Mouse (Mus musculus) cerebellum, adult 9-10 months (tissue): ENCODE measurements around the gene Coro2a.

Source experiments
- DNase-seq: peaks from one replicate; pipeline ENCODE4 v3.0.0; 2022

Gene Coro2a

DNA sequence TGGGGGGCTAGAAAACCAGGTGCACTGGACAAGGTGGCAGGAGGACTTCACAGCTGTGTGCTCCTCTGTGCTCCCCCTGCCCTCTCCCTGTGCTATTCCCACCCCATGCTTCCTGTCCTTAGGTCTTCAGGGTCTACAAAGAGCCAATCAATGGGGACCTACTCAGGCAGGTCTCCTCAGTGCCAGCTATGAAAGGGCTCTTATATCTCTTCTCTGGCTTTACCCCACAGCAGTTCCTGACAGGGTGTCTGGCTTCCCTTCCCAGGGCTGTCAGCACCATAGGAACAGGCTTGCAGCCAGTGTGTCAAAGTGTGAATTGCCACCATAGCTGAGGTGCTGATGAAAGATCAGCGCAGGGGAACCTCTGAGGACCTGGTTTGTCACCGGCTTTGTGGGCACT is 81.5 kb downstream of the Coro2a start:
- no peak for DNase-seq

DNA sequence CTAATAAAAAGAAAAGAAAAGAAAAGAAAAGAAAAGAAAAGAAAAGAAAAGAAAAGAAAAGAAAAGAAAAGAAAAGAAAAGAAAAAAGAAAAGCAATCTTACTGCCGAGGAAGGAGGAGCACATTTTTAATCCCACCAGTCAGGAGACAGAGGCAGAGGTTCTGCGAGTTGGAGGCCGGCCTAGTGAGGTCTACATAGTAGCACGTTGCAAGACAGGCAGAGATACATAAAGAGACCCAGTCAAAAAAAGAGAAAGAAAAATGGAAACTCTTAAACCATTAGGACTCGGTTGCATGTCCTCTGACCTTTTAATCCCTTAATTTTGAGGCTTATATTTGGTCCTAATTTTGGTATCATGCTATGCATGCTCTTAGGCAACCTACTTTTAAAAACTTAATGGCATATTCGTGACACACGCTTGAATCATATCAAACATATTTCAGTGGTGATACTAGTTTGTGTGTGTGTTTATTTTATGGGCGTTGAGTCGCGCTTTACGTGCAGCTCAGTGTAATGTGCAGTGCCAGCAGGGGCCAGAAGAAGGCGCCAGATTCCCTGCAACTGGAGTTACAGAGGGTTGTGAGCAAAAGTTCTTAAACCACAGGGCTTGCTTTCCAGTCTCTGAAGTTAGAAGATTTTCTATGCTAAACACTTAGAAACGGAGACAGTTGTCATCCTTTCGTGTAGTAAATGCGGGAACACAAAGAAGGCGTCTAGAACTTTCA is 94.1 kb downstream of the Coro2a start:
- DNase-seq = peak; percentile 84

DNA sequence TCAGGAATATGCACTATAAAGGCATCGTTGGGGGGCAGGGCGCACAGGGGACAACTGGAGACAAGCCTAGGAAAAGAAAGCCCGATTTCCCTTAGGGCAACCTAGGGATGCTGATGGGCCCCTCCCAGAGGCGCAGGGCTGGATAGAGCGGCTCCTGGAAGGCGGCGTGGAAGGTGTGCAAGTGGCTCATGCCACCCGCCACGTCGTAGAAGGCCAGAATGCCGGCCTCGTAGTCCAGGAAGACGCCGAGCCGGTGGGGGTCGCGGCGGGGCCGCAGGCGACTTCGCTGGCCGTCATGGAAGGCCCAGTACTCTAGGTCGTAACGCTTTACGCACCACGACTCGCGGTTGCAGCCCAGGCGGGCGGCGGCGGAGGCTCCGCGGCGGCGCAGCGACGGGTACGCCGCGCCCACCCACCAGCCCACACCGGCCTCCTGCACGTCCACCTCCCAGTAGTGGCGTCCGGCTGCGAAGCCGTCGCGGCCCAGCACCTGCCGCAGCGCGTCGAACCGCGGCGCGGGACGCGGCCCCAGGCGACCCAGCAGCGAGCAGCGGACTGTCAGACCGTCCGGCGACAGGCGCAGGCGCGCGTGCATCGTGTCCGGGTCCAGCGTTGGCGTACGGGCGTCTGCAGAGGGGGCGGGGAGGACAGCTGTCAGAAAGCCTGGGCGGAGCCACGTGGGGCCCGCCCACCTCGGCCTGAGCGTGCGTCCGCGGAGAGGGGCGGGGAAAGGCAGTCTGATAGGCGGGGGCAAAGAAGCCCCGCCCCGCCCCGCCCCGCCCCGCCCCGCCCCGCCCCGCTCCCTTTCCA is 95.0 kb downstream of the Coro2a start:
- DNase-seq = peak; percentile 91

DNA sequence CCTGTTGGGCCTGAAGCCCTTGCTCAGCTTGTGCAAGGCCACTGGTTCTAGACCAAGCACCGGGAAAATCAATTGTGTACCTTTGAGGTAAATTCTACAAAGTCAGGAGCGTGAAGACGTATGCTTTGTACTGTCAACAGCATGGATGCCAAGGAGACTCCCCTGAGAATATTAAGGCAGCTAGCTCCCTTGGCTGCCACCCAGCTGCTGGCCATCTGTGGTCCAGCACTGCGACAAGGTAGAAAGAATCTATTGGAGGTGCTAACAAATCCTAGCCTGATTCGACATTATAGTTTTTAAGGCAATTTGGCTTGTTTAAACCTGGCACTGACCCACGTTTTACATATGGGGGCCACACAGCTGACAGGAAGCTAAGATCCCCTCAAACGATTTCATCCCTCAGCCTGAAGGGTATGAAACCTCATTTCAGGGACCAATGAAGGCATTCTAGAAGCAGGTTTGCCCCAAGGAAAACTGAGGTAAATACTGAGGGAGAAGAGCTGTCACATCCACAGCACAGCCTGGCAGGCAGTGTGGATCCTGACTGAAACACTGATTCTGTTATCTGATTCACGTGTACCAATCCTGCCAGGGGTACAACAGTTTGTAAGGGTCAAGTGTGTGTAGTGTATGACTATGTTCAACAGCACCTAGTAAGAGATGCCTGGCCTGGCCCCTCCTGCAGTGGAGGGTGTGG is 96.5 kb downstream of the Coro2a start:
- peak; percentile 50 for DNase-seq

DNA sequence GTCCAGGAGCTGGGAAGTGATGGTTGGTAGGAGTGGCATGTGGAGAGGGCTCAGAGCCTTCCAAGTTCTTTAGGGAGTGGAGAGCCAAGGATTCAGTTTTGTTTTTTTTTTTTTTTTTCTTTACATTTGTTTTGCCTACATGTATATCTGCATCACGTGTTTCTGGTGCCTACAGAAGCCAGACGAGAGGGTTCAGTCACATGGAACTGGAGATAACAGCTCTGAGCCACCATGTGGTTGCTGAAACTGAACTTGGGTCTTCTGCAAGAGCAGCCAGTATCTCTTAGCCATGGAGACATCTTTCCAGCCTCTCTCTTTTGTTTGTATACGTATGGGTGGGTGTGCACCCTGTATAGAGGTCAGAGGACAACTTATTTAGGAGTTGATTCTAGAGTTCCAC is 98.1 kb downstream of the Coro2a start:
- DNase-seq = peak; percentile 6

DNA sequence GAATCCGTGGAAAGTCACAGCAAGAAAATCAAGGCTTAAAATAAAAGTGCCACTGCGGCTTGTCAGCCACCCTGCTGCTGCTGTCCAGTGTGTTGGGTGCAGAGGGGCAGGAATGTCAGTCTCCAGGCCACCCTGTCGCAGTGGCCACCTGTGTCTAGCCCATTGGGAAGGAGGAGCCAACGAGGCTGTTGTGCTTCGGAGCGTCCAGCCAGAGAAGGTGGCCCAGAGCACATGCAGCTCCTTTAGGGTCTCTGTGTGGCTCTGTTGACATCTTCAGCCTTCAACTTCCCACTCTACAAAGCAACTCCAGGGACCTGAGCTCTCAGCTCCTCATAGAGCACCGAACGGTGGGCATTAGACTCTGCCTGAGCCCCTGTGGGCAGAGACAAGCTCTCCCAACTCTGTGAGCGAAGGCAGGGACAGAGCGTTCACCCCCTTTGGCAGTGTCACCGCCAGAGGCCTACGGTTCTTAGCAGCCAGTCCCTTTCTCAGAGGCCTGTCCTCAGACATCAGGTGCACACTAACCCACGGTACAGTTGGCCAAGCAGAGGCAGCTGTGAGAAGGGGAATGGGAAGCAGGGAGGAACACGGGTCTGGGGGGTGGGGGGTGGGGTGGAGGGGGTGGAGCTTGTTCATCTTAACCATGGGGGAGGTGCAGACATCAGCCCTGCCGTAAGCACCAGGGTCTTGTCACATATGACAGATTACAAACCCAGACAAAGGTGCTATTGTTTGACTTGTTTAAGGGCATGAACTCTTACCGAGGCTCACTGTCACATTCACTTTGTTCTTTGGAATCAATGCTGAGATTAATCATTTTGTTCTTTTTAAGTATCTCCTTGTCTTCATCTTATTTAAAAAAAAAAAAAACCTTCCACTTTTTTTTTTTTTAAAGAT is 99.1 kb downstream of the Coro2a start:
- peak; percentile 4 for DNase-seq

DNA sequence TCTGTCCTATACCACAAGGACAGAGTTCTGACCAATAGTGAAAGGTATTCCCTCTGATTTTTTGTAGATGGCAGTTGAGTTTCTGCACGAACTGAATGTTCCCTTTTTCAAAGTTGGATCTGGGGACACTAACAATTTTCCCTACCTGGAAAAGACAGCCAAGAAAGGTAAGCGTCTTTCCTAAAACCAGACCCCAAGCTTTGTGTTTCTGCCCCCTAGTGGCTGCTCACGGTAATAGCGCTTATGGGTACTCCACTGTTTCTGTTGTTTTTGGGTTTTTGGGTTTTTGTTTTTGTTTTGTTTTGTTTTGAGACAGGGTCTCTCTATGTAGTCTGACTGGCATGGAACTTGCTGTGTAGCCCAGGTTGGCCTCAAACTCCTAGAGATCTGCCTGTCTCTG is 103.0 kb downstream of the Coro2a start:
- peak; percentile 64 for DNase-seq

DNA sequence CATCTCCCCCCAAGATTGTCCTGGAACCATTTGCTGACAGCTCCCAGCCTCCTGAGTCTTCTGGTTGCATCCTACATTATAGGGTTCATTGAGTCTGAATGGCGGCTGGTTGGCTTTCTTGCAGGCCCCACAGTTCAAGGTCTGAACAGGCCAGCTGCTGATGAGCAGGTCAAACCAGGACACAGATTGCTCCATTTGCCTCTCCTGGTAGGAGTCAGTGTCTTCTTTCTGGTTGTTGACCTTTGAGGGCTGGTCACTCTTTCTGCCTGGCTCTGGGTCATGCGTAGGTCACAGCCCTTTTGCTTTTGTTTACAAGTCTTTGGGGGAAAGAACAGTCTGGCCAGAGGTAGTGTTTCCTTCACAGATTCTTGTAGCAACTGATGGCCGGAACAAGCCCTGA is 103.5 kb downstream of the Coro2a start:
- DNase-seq = no peak

DNA sequence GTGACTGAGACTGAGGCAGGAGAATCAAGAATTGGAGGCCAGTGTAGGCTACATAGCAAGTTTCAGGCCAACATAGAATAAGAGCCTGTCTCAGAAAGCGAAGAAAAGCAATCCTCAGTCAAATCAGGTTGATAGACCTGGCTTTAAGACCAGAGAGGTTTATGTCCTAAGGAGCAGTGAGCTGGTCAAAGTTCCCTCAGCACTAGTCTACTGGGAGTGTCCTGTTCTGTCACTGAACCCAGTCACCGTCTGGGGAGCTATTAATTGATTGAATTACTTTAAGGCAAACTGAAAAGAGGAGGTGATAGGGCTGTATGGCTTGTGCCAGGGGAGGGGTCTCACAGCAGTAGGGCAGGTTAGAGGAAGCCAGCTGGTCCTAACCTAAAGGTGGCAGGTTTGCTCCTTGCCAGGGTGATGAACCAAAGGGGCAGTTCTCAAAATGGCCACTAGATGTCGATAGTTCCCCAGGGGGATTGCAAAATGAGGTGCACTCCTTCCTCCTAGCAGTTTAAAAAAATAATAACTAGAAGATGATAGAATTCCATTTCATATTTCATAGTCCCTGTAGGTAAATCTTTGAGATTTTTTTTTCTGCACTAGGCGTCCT is 104.6 kb downstream of the Coro2a start:
- DNase-seq = peak; percentile 80

DNA sequence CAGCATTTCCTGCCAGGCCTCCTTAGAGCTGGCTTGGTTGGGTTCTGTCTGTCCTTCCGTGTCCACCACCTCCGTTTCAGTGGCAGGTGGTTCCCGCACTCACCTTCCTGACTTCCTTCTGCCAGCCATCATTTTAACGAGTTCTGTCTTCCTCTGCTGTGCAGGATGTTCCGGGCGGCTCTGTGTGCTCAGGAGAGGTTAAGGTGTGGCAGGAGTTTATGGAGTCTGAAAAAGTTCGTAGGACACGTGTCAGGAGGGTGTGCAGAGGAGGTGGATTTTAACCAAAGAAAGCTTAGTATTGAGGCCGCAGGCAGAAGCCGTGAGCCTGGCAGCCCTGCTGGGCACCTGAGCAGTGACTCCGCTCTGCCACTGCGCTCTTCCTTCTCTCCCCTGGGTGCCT is 106.5 kb downstream of the Coro2a start:
- DNase-seq = no peak

DNA sequence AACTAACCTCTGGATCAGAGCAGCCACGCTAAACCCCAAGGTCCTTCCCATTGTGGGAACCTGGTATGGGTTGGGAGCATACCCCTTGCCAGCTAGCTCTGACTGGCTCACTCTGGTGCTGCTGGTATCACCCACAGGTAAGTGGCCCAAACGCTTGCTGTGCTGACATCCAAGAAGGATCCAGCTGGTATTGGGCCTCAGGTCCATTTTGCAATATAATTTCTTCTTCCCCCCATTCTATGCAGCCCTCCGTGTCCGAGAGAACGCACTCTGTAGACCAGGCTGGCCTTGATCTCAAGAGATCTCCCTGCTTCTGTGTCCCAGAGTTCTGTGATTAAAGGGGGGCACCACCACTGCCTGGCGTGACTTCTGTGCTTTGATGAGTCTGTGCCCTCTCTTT is 108.9 kb downstream of the Coro2a start:
- DNase-seq = no peak

DNA sequence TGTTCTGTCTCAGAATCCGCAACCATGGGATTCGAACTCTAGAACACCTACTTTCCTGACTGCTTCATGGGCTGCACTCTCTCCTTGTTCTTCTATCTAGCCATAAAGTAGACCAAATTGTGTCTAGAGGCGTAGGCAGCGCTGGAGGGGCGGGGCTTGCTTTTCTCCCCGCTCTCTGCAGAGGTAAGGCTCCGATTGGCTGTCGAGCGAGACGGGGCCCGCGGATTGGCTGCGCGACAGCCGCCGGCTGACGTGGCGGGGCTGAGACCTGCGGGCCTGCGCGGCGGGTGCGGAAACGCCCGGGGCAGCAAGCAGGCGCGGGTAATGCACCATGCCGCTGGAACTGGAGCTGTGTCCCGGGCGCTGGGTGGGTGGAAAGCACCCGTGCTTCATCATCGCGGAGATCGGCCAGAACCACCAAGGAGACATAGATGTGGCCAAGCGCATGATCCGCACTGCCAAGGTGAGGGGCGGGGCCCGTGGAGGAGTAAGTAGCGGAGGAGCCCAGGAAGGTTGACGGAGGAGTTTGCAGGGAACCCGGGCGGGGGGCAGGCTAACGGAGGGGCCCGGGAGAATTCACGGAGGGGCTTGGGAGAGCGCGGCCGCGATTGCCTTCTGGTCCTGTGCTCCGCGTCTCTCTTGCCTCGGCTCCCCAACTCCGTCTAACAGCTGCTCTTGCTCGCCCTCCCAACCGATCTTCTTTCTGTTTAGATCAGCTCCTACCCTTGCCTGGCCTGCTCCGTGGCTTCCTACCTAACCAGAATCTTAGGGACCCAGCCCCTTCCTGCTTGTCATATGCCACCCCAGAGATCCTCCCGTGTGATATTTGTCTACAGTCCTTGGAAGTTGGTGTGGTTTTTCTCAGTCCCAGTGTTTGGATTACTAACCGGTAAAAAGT is 112.7 kb downstream of the Coro2a start, which contains the start of gene Nans:
TSS of gene Nans (plus strand) at position 221 of the 898 bp plus-strand sequence.
- peak; percentile 93 for DNase-seq

DNA sequence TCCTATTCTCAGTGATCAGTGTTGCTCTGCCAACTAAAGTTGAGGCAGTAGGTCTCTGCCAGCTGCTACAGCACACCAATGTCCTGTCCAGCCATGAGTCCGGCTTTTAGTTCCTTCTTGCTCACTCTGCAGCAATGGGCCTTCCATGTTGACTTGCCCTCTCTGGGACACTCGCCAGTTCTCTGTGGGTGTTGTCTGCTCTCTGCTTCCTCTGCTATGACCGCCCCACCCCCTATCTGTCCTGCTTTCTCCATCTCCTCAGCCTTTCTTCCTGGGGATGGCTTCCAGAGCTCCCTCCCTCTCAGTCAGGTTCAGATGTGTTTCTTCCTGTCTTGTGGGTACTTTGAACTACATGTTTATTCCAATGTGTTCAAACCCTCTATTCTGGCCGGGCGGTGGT is 114.7 kb downstream of the Coro2a start:
- peak; percentile 52 for DNase-seq
